Mouse (Mus musculus) spleen, adult 2 months (tissue): Measurements from ENCODE around the gene Tfrc. TPM values are rescaled to one million over a fixed set of nuclear protein-coding genes. Genes with fewer than 3 reads are reported as not detected.

Experiments used
- DNase-seq, 2 experiments: peaks; one replicate each; pipeline versions ENCODE4 v3.0.0 to v3.0.0-alpha.2; 2012 to 2021; ENCODE audit warnings: low spot score in 2 of 2, low read depth in 1 of 2
- H3K27ac ChIP-seq: fragments of 200-500 bp; 2 replicates; pipeline ENCODE4 v1.5.1; 2012; ENCODE audit warnings: low read length, inconsistent platforms; ENCODE audit not compliant: insufficient read depth
- H3K27me3 ChIP-seq: fragments of 200-500 bp; 2 replicates; pipeline ENCODE4 v1.6.1; 2012; ENCODE audit warnings: mild to moderate bottlenecking, moderate library complexity, low read length, inconsistent platforms; ENCODE audit not compliant: control insufficient read depth, insufficient read depth
- H3K36me3 ChIP-seq: fragments of 200-500 bp; 2 replicates; pipeline ENCODE4 v1.6.1; 2012; ENCODE audit warnings: mild to moderate bottlenecking, low read length, inconsistent platforms; ENCODE audit not compliant: control insufficient read depth, insufficient read depth
- H3K4me1 ChIP-seq: fragments of 200-500 bp; 2 replicates; pipeline ENCODE4 v1.6.1; 2011; ENCODE audit warnings: inconsistent platforms; ENCODE audit not compliant: control insufficient read depth, insufficient read depth, insufficient read length
- H3K4me3 ChIP-seq: fragments of 200-500 bp; 2 replicates; pipeline ENCODE4 v1.5.1; 2011; ENCODE audit warnings: mild to moderate bottlenecking, inconsistent platforms; ENCODE audit not compliant: insufficient read depth, insufficient read length; ENCODE audit errors: extremely low read depth
- CTCF ChIP-seq: fragments of 200-500 bp; IDR thresholded peaks from 2 replicates; pipeline ENCODE4 v1.5.1; 2011; ENCODE audit warnings: mild to moderate bottlenecking, inconsistent platforms; ENCODE audit not compliant: insufficient read depth, insufficient read length, insufficient replicate concordance; ENCODE audit errors: extremely low read depth
- POLR2A ChIP-seq: fragments of 200-500 bp; IDR thresholded peaks from 2 replicates; pipeline ENCODE4 v1.6.1; 2011; ENCODE audit warnings: low read depth, low read length, inconsistent platforms
- WGBS: fragments of 180-500 bp; shearing (Covaris S2); methylation state at CpG from one replicate; pipeline ENCODE4 v1.1.7; 2018; 5-methylcytosine and 5-hydroxymethylcytosine counted together
- polyA plus RNA-seq: library from polyadenylated mRNA; depleted of rRNA; stranded (reverse); fragments of >200 nt; gene quantifications from 2 replicates; pipeline ENCODE4 v1.2.3, GENCODE M21; 2012

Tfrc gene
- polyA plus RNA-seq, 1 experiment = 11.9 TPM

- H3K27me3 ChIP-seq = no peaks in the 10 kb centered on the region
- no peak overlapping the region for H3K27ac ChIP-seq
- H3K36me3 ChIP-seq = no peaks in the 10 kb centered on the region
- 80% methylated on average over 20 of the region's 20 CpGs for WGBS
- H3K4me1 ChIP-seq = peaks cover 13% of the 10 kb centered on the region; the same call in 1 of the 2 replicates
- no peak for DNase-seq
- no peak overlapping the region for H3K4me3 ChIP-seq
- TF ChIP-seq POLR2A (no peak), CTCF (no peak)
Observed at GRCm38 (mm10) chr16:32641440-32642219, 32.9 kb downstream of the Tfrc start.

GRCm38 (mm10) chr16:32642280-32642679, 33.6 kb downstream of the Tfrc start:
- Histone ChIP-seq H3K4me3 (no peak overlapping the region), H3K36me3 (no peaks in the 10 kb centered on the region), H3K27ac (no peak overlapping the region), H3K4me1 (peaks cover 13% of the 10 kb centered on the region; the same call in 1 of the 2 replicates), H3K27me3 (no peaks in the 10 kb centered on the region)
- WGBS = 59% methylated on average over 13 of the region's 13 CpGs
- DNase-seq = no peak
- TF ChIP-seq POLR2A (no peak), CTCF (no peak)

GRCm38 (mm10) chr16:32643661-32644061, 34.9 kb downstream of the Tfrc start, which contains the start of gene Tnk2:
Tnk2 (plus strand) TSS chr16:32643874.
- H3K27me3 ChIP-seq = no peaks in the 10 kb centered on the region
- peaks cover 13% of the 10 kb centered on the region; the same call in 1 of the 2 replicates for H3K4me1 ChIP-seq
- H3K4me3 ChIP-seq = peak within 1 kb of the TSS; percentile 75
- H3K36me3 ChIP-seq = no peaks in the 10 kb centered on the region
- no peak for TF ChIP-seq POLR2A
- no peak for TF ChIP-seq CTCF
- WGBS = under 1% methylated on average over 31 of the region's 40 CpGs
- H3K27ac ChIP-seq = peak within 1 kb of the TSS; percentile 22; the same call in 1 of the 2 replicates
- peak; percentile 64 to 90 for DNase-seq

- Histone ChIP-seq H3K4me3 (peak overlapping the region; percentile 75), H3K27me3 (no peaks in the 10 kb centered on the region), H3K27ac (peak overlapping the region; percentile 22; the same call in 1 of the 2 replicates), H3K4me1 (peaks cover 13% of the 10 kb centered on the region; the same call in 1 of the 2 replicates), H3K36me3 (no peaks in the 10 kb centered on the region)
- DNase-seq = peak in 1 of 2 experiments; percentile 43
- TF ChIP-seq CTCF (no peak), POLR2A (no peak)
- 2% methylated on average over 65 of the region's 82 CpGs for WGBS
Observed at GRCm38 (mm10) chr16:32644069-32644800, 35.5 kb downstream of the Tfrc start.

DNA sequence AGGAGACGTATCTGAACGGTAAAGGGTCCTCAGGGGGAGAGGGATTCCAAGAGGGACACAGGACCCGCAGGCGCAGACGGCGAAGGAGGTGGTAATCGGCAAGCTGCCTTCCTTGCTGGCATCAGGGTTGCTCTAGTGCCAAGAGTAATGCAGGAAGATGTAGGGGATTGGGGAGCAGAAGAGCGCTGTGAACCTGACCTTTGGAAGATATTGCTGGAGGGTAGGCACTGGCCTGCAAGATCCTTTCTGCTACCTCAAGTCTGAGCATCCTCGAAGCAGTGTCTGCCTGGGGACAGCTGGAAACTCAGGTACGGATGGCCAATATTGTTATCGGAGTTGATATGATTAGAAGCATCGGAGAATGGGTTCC, 36.1 kb downstream of the Tfrc start:
- H3K36me3 ChIP-seq = no peaks in the 10 kb centered on the region
- no peak for DNase-seq
- no peak for TF ChIP-seq CTCF
- TF ChIP-seq POLR2A = no peak

DNA sequence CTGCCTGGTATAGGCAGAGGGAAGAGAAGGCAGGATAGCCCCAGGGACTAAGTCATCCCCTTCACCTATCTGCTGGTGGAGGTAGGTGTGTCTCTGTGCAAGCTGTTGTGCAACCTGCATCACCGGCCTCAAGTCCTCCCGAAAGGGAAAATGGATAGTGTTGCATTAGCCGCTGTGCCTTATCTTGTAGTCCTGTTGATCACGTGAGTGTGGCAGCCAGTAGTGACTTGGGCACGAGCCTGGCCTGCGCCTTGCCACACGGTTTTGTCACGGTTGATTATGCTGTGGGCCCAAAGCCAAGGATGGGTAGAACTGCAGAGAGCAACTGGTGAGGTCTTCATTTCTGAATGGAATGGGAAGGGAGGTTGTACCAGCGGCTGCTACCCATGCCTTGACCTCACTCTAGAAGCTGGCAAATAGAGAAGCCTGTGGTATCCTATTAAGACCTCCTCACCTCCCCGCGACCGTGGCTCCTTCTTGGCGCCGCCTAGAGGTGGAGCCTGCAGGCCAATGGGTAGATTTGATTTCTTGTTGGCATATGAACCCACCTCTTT, 36.7 kb downstream of the Tfrc start:
- 0 out of 2 replicates have a peak overlapping the region, but pooled peaks have one; percentile 22 for H3K27ac ChIP-seq
- H3K4me1 ChIP-seq = peaks cover 13% of the 10 kb centered on the region; the same call in 1 of the 2 replicates
- no peaks in the 10 kb centered on the region for H3K36me3 ChIP-seq
- peak overlapping the region; percentile 75 for H3K4me3 ChIP-seq
- WGBS = 14% methylated on average over 14 of the region's 14 CpGs
- peak in 1 of 2 experiments; percentile 66 for DNase-seq
- no peaks in the 10 kb centered on the region for H3K27me3 ChIP-seq
- no peak; the same call in 1 of the 2 replicates for TF ChIP-seq POLR2A
- TF ChIP-seq CTCF = peak; percentile 41; the same call in 1 of the 2 replicates

More for the DNA sequence above, 36.1 kb downstream of the Tfrc start:
- no peaks in the 10 kb centered on the region for H3K27me3 ChIP-seq
- peak overlapping the region; percentile 75 for H3K4me3 ChIP-seq
- peaks cover 13% of the 10 kb centered on the region; the same call in 1 of the 2 replicates for H3K4me1 ChIP-seq
- H3K27ac ChIP-seq = peak overlapping the region; percentile 22; the same call in 1 of the 2 replicates
- WGBS = 30% methylated on average over 12 of the region's 12 CpGs
